Mouse (Mus musculus) forebrain, embryonic 16.5 days (tissue): Measurements from ENCODE around the gene Homer2. TPM values are rescaled to one million over a fixed set of nuclear protein-coding genes. Genes with fewer than 3 reads are reported as not detected.

Experiments
- ATAC-seq: fragments of 200-750 bp; cut with Nextera tagmentation; 2 replicates; pipeline ENCODE4 v1.8.0; 2017; ENCODE audit warnings: mild to moderate bottlenecking, moderate library complexity
- H3K27ac ChIP-seq: fragments of 300-500 bp; sonication (generic); 2 replicates; pipeline ENCODE4 v1.5.1; 2014; ENCODE audit warnings: low read length, control low read depth
- H3K27me3 ChIP-seq: fragments of 300-500 bp; sonication (generic); replicated peaks from 2 replicates; pipeline ENCODE4 v1.6.1; 2014; ENCODE audit warnings: low read length; ENCODE audit not compliant: control insufficient read depth, insufficient read depth
- H3K36me3 ChIP-seq: fragments of 300-500 bp; sonication (generic); 2 replicates; pipeline ENCODE4 v1.6.1; 2014; ENCODE audit not compliant: control insufficient read depth, insufficient read depth
- H3K4me1 ChIP-seq: fragments of 300-500 bp; sonication (generic); replicated peaks from 2 replicates; pipeline ENCODE4 v1.6.1; 2014; ENCODE audit warnings: low read length; ENCODE audit not compliant: control insufficient read depth, insufficient read depth
- H3K4me2 ChIP-seq: fragments of 300-500 bp; sonication (generic); 2 replicates; pipeline ENCODE4 v1.6.1; 2014; ENCODE audit warnings: mild to moderate bottlenecking, low read length, control low read depth
- H3K4me3 ChIP-seq: fragments of 300-500 bp; sonication (generic); replicated peaks from 2 replicates; pipeline ENCODE4 v1.5.1; 2014; ENCODE audit warnings: mild to moderate bottlenecking, low read length, control low read depth
- H3K9ac ChIP-seq: fragments of 300-500 bp; sonication (generic); replicated peaks from 2 replicates; pipeline ENCODE4 v1.6.1; 2014; ENCODE audit warnings: low read depth, low read length, control low read depth
- H3K9me3 ChIP-seq: fragments of 300-500 bp; sonication (generic); 2 replicates; pipeline ENCODE4 v1.6.1; 2016; ENCODE audit warnings: low read length; ENCODE audit not compliant: control insufficient read depth
- WGBS: fragments of 180-500 bp; shearing (Covaris S2); extraction: QIAGEN DNeasy Blood & Tissue Kit; methylation state at CpG from one replicate; pipeline ENCODE4 v1.1.7; 2014; 5-methylcytosine and 5-hydroxymethylcytosine counted together
- polyA plus RNA-seq: library from polyadenylated mRNA; unstranded; fragments of >200 nt; fragmentation: Nextera tagmentation; extraction: Ambion mirVana; gene quantifications from 2 replicates; pipeline ENCODE4 v1.2.1, GENCODE M21; 2015

The Homer2 gene
- polyA plus RNA-seq, 1 experiment from 2014 or later = 19.1 TPM

DNA sequence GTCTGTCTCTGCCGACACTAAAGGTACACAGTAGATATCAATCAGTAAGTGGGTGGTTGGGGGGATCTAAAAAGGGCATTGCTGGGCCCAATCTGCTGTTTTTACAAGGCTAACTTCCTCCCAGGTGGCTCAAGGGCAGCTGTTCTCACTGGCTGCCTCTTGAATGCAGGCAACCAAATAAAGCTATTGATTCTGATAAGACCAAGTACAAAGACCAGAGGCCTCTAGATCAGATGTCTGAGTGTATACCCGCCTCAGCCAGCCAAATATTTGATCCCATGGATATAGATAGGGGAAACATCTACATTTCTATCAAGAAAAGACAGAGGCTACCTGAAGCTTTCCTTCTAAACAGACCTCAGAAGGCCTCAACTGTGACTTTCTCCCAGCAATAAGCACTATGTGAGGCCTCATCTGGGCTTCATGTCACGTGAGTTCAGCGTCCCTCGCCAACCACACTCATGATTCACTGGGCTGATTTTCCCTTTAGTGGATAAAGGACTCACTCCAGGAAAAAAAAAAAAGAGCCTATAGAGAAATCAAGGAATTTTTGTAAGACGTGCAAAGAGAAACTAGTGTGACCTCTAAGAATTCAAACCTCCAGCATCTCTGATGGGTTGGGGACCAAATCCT is 19.5 kb downstream of the Homer2 start:
- no peaks in the 10 kb centered on the region for H3K9me3 ChIP-seq
- no peaks in the 10 kb centered on the region for H3K36me3 ChIP-seq
- H3K4me1 ChIP-seq = peaks cover 9% of the 10 kb centered on the region
- no peak overlapping the region for H3K9ac ChIP-seq
- ATAC-seq = no peak
- H3K4me3 ChIP-seq = no peak overlapping the region
- no peak overlapping the region for H3K4me2 ChIP-seq
- H3K27ac ChIP-seq = no peak overlapping the region
- WGBS = 90% methylated on average over 6 of the region's 6 CpGs
- no peaks in the 10 kb centered on the region for H3K27me3 ChIP-seq

DNA sequence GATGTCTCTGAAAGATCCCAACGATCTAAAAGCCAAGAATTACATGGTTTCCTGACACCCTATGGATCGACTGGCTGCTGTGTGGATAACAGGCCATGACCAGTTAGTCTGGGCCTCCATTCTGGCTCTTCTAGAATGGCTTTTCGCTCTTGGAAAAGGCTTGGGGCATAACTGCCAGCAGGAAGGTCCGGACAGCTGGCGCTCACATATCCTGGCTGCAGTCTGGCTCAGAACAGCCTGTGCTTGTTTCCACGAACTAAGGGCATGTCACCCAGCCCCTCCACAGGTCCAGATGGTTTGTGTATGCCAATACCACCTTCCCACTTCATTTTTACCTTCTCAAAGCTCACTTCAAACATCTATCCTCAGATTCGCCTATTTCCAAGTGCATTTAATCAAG is 22.0 kb downstream of the Homer2 start:
- Histone ChIP-seq H3K27ac (no peak overlapping the region), H3K36me3 (no peaks in the 10 kb centered on the region), H3K9ac (no peak overlapping the region), H3K27me3 (no peaks in the 10 kb centered on the region), H3K4me3 (no peak overlapping the region), H3K4me1 (peaks cover 9% of the 10 kb centered on the region), H3K9me3 (no peaks in the 10 kb centered on the region), H3K4me2 (no peak overlapping the region)
- no peak for ATAC-seq
- WGBS = 71% methylated on average over 7 of the region's 7 CpGs

DNA sequence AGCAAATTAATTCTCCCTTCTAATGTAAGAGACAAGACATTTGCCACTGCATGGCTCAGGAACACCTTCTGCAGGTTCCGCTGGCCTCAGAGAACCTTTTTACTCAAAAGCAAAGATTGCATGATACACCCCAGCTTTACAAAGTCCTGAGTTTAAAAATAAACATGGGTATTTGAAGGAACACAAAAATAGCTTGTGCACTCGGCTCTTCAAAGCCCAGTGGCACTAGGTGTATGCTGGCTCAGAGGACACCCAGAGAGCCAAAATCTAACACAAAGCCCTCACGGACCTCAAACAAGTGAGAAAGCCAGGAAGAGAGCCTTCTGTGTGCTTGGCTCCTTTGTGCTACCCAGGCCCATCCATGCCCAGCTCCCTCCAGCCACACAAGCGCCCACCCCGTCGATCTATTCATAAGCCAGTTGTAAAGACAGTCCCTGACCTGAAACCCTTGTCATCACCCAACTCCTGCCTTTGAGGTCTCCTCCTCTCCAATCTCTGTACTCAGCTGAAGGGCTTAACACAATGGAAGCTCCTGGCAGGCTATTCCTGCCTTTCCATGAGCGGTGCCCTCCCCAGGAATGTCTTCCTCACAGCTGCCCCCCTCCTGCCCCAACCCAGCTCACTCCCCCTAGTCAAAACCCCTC is 23.4 kb downstream of the Homer2 start:
- H3K36me3 ChIP-seq = no peaks in the 10 kb centered on the region
- no peaks in the 10 kb centered on the region for H3K27me3 ChIP-seq
- no peak overlapping the region for H3K9ac ChIP-seq
- no peak overlapping the region for H3K4me3 ChIP-seq
- no peak overlapping the region for H3K27ac ChIP-seq
- H3K9me3 ChIP-seq = no peaks in the 10 kb centered on the region
- H3K4me1 ChIP-seq = peaks cover 4% of the 10 kb centered on the region; the same call in 1 of the 2 replicates
- ATAC-seq = no peak
- WGBS = 64% methylated on average over 7 of the region's 7 CpGs
- no peak overlapping the region for H3K4me2 ChIP-seq

DNA sequence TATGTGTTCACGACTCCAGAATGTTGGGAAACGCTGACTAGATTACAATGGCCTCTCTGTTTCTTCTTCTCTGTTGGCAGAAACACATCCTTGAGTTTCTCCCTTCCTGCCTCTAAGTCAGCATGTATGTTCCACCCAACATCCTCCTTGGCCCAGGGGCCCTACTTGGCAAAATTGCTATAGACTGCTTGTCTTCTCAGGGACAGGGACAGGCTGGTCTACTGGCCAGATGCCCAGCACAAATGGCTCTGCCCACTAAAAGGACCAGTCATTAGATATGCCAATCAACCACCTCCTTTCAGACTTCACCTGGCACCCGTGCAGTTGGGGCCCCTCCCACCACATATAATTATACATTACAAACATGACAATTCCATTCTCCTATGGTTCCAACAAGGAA is 25.9 kb downstream of the Homer2 start:
- Histone ChIP-seq H3K4me2 (no peak overlapping the region), H3K27me3 (no peaks in the 10 kb centered on the region), H3K27ac (no peak overlapping the region), H3K9me3 (no peaks in the 10 kb centered on the region), H3K4me1 (peaks cover 4% of the 10 kb centered on the region; the same call in 1 of the 2 replicates), H3K4me3 (no peak overlapping the region), H3K36me3 (no peaks in the 10 kb centered on the region), H3K9ac (no peak overlapping the region)
- 0 out of 2 replicates have a peak, but pooled peaks have one; percentile 31 for ATAC-seq
- 52% methylated on average over 3 of the region's 3 CpGs for WGBS

DNA sequence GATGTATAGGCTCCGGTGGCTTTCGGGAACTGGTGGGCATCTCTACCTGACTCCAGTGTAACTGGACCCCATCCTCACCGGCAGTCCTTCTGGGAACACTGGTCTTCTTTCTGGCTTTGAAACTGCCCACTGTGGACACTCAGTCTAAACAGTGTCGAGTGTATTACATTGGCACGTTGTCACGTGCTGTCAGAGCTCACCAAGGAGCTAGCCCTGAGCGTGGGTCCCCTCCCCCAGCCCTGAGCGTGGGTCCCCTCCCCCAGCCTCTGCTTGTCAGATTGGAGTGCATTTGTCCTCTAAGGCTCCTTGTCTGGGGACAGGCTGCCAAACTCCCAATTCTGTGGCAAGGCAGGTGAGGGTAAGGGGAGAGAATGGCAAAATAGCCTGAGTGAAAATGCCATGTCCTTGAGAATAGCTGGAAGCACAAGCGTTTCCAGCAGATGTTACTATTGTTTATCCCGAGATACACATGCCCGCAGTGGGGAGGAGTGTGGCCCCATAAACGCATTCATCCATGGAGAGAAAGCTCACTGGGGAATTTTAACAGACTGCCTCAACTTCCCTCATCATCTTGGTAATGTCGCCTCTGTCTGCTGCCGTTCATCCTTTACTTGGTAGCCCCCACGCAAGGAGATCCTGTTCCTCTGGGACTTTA is 33.8 kb downstream of the Homer2 start:
- 0 out of 2 replicates have a peak, but pooled peaks cover 3% of the 10 kb centered on the region for H3K9me3 ChIP-seq
- peak overlapping the region; percentile 39 for H3K4me2 ChIP-seq
- 39% methylated on average over 15 of the region's 15 CpGs for WGBS
- H3K27ac ChIP-seq = peak overlapping the region; percentile 72
- 0 out of 2 replicates have a peak overlapping the region, but pooled peaks have one; percentile 12 for H3K9ac ChIP-seq
- H3K4me1 ChIP-seq = peaks cover 12% of the 10 kb centered on the region
- peak; percentile 76 for ATAC-seq
- H3K27me3 ChIP-seq = no peaks in the 10 kb centered on the region
- no peaks in the 10 kb centered on the region; the same call in 1 of the 2 replicates for H3K36me3 ChIP-seq
- H3K4me3 ChIP-seq = 0 out of 2 replicates have a peak overlapping the region, but pooled peaks have one; percentile 4

DNA sequence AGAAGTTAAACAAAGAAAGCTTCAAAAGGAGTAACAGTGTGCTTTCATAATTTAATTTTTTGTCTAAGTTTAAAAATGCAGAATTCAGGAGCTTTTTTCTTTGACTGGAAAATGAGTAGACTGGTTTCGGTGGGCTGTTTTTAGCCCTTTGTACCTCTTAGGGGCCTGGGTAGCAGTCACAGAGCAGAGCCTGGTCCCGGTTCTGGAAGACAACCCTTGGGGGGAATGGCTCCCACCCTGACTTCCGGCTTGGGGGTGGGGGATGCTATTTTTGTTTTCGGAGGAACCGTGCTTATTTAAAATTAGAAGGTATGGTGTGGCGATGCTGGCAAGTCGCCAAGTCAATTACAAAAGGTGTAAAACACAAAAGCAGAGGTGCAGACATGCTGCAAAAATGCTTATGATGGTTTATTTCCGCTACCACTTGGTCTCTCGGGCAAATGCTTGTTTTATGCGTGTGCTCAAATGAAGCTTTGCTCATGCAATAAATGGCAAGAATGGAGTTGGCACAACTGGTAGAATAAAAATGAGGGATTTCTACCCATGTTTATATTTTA is 34.5 kb downstream of the Homer2 start:
- Histone ChIP-seq H3K4me3 (peak overlapping the region; percentile 9; the same call in 1 of the 2 replicates), H3K9me3 (0 out of 2 replicates have a peak, but pooled peaks cover 3% of the 10 kb centered on the region), H3K36me3 (no peaks in the 10 kb centered on the region; the same call in 1 of the 2 replicates), H3K27ac (peak overlapping the region; percentile 72), H3K4me2 (peak overlapping the region; percentile 39), H3K27me3 (no peaks in the 10 kb centered on the region), H3K9ac (0 out of 2 replicates have a peak overlapping the region, but pooled peaks have one; percentile 13), H3K4me1 (peaks cover 12% of the 10 kb centered on the region)
- WGBS = 34% methylated on average over 10 of the region's 10 CpGs
- peak; percentile 53 for ATAC-seq

DNA sequence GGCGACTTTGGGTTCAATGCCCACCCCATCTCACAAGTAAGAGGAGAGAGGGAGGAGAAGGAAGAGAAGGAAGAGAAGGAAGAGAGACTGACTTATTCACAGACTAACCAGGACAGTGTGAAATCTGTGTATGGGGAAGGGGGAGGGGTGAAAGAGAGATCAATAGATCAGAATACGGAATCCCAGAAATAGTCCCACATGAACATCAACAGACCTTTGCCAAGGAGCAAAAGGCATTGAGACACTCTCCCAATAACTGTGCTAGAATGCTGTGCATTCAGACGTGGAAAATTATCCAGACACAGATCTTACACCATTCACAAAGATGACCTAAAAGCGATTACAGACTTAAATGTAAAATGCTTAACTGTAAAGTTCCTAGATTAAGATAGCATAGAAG is 40.2 kb downstream of the Homer2 start:
- H3K9me3 ChIP-seq = 0 out of 2 replicates have a peak, but pooled peaks cover 3% of the 10 kb centered on the region
- WGBS = 89% methylated on average over 4 of the region's 4 CpGs
- no peak for ATAC-seq

DNA sequence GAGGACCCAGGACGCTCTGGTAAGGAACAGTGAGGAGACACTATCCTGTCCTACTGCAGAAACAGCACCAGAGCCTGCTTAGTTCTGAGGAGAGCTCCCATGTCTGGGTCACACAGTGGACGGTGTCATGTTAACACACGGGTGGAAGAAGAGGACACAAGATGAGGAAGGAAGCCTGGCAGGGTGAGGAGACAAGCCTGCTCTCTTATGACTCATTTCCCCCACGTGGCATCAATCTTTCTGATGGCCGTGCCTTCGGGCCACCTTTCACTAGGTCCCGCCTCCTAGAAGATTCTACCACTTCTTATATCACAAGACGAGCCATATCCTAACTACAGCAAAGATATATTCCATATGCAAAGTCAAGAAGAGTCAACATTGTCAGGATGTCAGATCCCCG is 40.7 kb downstream of the Homer2 start:
- H3K27ac ChIP-seq = no peak overlapping the region
- no peaks in the 10 kb centered on the region for H3K4me1 ChIP-seq
- H3K4me2 ChIP-seq = no peak overlapping the region
- no peak overlapping the region for H3K9ac ChIP-seq
- no peaks in the 10 kb centered on the region for H3K27me3 ChIP-seq
- WGBS = 93% methylated on average over 9 of the region's 9 CpGs
- H3K9me3 ChIP-seq = 0 out of 2 replicates have a peak, but pooled peaks cover 3% of the 10 kb centered on the region
- no peaks in the 10 kb centered on the region; the same call in 1 of the 2 replicates for H3K36me3 ChIP-seq
- no peak for ATAC-seq
- no peak overlapping the region for H3K4me3 ChIP-seq

More for the DNA sequence above, 40.2 kb downstream of the Homer2 start:
- Histone ChIP-seq H3K4me1 (no peaks in the 10 kb centered on the region), H3K27ac (no peak overlapping the region), H3K4me2 (no peak overlapping the region), H3K4me3 (no peak overlapping the region), H3K9ac (no peak overlapping the region), H3K36me3 (no peaks in the 10 kb centered on the region; the same call in 1 of the 2 replicates), H3K27me3 (no peaks in the 10 kb centered on the region)

DNA sequence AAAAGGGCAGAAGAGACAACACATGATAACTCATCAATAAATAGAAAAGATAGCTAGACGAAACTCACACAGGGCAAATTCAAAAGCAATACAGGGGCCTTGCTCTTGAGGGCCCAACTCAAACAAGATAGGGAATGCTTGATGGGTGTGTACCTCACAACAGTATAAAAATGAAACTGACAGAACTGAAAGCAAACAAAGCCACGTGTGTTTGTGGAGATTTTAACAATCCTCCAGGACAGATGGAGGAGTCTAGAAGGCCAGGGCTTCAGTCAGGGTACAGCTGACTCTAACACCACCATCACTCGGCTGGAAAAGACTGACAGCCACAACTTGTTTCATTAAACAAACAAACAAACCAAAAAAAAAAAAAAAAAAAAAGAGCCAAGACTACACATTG is 44.3 kb downstream of the Homer2 start:
- Histone ChIP-seq H3K36me3 (no peaks in the 10 kb centered on the region), H3K9ac (no peak overlapping the region), H3K27me3 (no peaks in the 10 kb centered on the region), H3K4me2 (no peak overlapping the region), H3K4me3 (no peak overlapping the region), H3K27ac (no peak overlapping the region), H3K4me1 (no peaks in the 10 kb centered on the region), H3K9me3 (no peaks in the 10 kb centered on the region)
- no peak for ATAC-seq
- WGBS = 61% methylated on average over 3 of the region's 3 CpGs
